Mouse (Mus musculus): ENCODE results near the gene Gm28043.

DNA sequence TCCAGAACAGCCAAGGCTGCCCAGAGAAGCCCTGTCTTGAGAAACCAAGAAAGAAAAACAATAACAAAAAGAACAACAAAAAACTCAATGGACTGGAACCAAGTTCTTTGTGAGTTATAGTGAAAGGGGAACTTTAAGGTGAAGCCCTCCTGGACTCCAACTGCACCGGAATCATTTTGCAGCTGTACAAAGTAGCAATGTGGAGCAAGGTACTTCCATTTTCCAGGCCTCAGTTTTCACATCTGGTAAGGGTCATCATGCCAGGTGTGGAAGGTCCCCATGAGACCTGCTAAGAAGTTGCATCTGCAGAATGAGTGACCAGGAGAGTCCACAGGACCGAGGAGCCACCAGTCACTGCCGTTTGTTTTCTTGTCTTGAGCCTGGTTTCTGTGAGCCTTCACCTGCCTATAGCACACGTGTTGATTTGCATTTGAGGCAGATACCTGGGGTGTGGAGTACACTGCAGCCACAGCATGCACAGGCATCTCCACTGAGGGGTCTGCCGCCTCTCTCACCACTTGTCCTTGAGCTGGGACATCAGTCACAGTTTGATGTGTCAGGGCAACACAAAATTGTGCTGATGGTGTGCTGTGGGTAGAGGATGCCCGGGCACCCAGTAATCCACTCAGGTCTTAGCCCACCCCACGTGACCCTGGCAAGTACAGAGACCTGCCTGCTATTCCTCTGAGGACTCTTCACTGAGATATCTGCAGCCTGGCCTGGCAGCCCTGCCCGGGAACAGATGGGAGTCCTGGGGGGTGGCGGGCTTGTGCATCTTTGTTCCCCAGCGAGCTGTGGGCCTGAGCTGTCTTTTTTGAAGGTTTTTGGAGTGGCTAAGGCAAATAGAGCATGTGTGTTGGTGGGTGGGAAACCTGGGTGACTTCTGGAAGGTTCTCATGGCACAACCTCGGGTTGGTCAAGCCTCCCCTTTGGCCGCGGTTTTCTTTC, 105.2 kb downstream of the Gm28043 start:
- TF ChIP-seq POLR2A (IDR thresholded peaks at IDR 0.05; ENCODE audit: extremely low read depth, insufficient read depth, low read length) (no peak), CTCF (IDR thresholded peaks at IDR 0.05; ENCODE audit: extremely low read depth, insufficient read depth, low read length) (no peak)

Measured in cortical plate, adult 2 months (tissue).